Mouse (Mus musculus) cerebellum, postnatal 14 days (tissue): ENCODE results near the gene Ubr1.

Experiments used
- DNase-seq, 2 experiments: peaks; one replicate each; pipeline ENCODE4 v3.0.0; 2021; ENCODE audit warnings: mixed read lengths in 2 of 2

Ubr1 gene

DNA sequence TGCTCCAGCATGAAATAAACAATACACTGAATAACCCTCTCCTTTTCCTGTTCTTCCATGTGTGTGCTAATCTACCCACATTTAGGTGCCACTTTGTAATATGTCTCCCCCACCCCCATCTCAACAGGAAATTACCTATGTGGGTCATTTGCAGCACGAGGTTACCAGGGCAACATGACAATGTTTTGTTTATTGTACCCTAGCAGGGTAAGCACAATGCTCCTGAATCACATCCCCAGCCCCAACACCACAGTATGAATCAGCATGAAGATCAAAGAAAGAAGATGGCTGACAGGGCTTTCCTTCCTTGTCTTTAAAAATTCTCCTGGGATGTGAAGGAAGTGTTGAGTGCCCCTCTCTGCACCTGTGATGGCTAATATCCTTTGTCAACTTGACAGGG is 117.9 kb downstream of the Ubr1 start:
- no peak for DNase-seq

DNA sequence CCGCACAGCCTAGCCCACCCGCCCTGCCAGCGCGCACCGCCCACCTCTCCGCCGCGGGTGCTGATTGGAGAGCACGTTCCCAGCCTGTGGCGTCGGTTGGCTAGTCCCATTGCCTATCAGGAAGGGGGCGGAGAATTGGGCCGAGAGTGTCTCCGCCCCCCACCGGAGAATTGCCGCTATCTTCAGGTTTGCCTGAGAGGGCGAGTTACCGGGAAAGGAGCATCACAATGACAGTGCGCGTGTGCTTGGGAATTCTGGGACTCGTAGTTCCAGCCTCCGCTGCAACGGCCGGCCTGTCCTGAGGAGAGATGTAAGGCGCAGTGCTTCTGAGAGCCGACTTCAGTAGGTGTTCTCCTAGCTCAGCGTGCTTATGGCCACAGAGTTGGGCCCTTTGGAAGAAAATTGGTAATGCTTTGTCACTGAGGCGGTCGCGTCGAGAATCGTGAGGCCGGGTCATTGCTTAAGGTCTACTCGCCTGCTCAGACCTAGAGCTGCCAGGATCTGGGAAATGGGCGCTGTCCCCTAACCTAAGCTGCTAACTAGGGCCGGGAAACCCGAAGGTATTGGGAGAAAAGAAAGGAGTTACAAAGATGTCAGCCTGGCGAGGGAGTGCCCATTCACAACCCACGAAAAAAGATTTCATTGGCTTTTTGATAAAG is 120.0 kb downstream of the Ubr1 start, which contains the start of gene Ttbk2:
Gene Ttbk2 (minus strand): TSS at position 181 of the 659 bp plus-strand sequence.
- peak; percentile 99 for DNase-seq

DNA sequence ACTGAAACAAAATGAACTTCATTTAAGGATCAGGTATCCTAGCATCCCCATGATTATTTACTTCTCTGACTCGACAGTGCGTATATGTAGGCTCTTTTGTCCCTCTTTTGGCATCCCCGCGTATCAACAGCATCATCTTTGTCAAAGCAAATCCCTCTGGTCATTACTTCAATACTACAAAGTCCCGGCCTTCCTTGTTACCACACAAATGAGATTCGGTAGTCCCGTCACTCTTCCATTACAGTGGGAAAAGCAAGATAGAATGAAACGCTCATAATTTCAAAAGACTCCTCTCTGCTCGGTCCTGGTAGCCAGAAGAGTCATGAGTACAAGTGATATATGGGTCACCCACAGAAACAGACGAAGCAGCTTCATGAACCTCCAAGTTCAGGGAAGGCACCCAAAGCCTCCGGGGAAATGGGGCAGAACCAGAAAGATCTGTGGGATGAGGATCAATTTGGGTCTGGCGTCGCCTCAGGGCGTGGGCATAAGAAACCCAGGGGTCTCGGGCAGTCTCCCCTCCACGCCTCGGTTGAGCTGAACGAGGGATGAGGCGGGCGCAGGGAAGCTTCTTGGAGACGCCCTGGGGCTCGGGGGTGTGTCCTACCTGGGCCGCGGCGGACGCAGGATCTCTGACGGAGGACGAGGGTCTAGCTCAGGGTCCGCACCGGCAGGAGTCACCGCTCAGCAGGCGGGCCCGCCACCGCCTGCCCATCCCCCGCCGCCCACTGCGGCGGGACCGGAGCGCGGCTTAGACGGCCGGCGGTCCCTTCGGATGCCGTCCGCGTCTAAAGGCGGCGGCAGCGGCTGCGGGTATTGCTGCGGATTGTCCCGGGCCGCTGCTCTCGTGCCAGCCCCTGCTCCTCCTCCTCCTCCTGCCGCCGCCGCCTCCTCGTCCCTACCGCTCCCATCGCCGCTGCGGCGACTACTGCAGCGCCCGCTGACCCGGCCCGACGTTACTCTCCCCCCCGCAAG is 120.8 kb downstream of the Ubr1 start, which contains the start of gene Cdan1:
Gene Cdan1 (minus strand): TSS at position 680 of the 975 bp plus-strand sequence.
- DNase-seq = peak; percentile 71 to 72

DNA sequence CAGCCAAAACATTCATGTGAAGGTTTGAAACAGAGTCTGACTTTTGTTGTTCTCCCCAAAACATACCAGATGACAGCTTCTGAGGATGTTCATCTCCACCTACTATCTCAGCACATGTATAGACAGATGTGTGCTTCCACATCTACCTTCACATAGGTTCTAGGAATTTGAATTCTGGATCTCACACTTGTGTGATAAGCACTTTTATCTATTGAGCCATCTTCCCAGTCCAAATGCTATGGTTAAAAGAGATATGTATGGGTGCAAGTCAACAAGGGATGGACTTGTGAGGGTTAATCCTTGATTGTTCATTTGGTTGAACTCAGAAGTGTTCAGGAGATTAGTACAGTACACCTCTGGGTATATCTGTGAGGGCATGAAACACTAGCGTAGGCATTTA is 125.2 kb downstream of the Ubr1 start:
- no peak for DNase-seq

DNA sequence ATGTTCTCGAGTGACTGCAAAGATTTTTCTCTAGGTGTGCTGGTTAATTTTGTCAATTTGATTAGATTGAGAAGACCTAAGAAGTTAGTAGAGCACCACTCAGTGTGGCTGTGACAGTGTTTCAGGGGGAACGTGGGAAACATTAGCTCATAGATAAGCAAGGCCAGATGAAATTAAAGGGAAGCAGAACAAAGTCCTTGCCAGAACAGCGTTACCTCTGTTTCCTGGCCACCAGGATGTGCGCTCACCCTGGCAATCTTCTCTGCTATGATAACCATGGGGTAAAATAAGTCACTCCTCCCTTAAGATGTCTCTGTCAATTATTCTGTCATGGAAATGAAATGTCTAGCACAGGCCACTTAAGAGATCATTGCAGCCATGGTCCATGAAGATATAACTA is 126.5 kb downstream of the Ubr1 start:
- DNase-seq = no peak

DNA sequence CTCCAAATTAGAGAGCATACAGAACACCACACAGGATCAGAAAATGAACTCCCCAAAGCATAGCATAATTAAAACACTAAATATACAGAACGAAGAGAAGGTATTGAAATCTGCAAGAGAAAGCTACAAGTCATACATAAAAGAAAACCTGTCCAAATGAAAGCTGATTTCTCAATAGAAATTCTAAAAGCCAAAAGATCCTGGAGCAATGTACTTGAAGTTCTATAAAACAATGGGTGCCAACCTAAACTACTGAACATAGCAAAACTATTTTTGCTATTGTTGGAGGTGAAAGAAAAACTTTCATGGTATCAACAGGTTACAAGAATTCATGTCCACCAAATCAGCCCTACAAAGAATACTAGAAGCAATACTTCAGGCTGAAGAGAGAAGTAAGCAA is 129.3 kb downstream of the Ubr1 start:
- no peak for DNase-seq

DNA sequence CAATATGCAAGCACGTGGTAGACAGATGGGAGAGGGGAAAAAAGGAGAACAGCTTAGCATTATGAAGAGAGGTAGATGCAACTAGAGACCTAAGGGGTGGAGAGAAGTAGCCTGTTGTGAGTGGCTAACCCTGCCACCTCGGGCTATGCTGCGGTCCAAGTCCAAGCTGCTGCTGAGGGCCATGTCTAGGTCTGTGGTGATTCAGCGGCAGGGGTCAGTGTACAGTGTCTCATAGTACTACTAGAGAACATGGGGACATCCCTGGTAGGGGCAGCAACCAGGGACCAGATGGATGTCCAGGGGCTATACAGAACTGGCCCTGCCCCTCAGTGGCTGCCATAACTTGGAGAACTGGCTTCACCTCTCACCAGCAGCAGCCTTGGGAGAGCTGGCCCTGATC is 135.3 kb downstream of the Ubr1 start:
- no peak for DNase-seq

DNA sequence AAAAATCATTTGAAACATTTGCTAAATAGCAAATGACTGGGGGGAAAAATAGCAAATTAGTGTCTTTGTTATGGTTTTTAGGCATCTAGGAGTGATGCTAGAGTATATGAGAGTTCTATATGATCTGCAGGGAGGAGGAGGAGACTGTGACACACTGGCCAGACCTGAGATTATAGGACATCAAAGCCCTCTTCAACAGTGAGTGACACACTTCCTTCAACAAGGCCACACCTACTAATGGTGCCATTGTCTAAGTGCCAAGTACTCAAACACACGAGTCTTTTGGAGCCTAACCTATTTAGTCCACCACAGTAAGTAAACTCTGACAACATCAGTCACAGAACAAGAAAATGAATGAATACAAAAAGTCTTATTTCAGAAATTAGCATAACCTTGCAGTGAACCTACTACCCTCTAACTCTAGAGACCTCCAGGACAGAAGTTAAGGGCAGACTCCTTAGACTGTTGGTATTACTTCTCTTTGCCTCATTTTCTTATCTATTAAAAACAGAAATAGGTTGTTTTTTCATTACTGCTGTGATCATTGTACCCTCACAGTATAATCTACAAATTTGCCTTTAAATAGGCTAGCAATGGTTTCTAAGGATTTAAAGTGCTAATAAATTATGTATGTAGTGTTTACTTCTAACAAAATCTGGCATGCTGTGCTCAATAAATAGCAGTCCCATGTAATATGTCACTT is 143.4 kb downstream of the Ubr1 start:
- no peak for DNase-seq
